Mouse (Mus musculus) midbrain, embryonic 10.5 days (tissue): ENCODE measurements around the gene Cd200r2. TPM values are rescaled to one million over a fixed set of nuclear protein-coding genes. Genes with fewer than 3 reads are reported as not detected.

ENCODE experiments used
- DNase-seq: peaks from one replicate; pipeline ENCODE4 v3.0.0-alpha.2; 2017; ENCODE audit warnings: low spot score
- H3K27ac ChIP-seq: fragments of 300-500 bp; sonication (generic); replicated peaks from 2 replicates; pipeline ENCODE4 v1.5.1; 2016; ENCODE audit warnings: mild to moderate bottlenecking
- H3K27me3 ChIP-seq: fragments of 300-500 bp; sonication (generic); 2 replicates; pipeline ENCODE4 v1.6.1; 2016; ENCODE audit warnings: low read depth, mild to moderate bottlenecking; ENCODE audit not compliant: poor library complexity, severe bottlenecking
- H3K36me3 ChIP-seq: fragments of 300-500 bp; sonication (generic); 2 replicates; pipeline ENCODE4 v1.6.1; 2016; ENCODE audit warnings: mild to moderate bottlenecking, moderate library complexity
- H3K4me1 ChIP-seq: fragments of 300-500 bp; sonication (generic); 2 replicates; pipeline ENCODE4 v1.6.1; 2016
- H3K4me3 ChIP-seq: fragments of 300-500 bp; sonication (generic); 2 replicates; pipeline ENCODE4 v1.5.1; 2016; ENCODE audit warnings: mild to moderate bottlenecking, moderate library complexity
- H3K9me3 ChIP-seq: fragments of 300-500 bp; sonication (generic); replicated peaks from 2 replicates; pipeline ENCODE4 v1.6.1; 2016; ENCODE audit warnings: mild to moderate bottlenecking
- WGBS: fragments of 180-500 bp; shearing (Covaris S2); methylation state at CpG from one replicate; pipeline ENCODE4 v1.1.7; 2016; 5-methylcytosine and 5-hydroxymethylcytosine counted together
- polyA plus RNA-seq: library from polyadenylated mRNA; unstranded; fragments of >200 nt; fragmentation: Nextera tagmentation; extraction: Ambion mirVana; gene quantifications from 2 replicates; pipeline ENCODE4 v1.2.1, GENCODE M21; 2016

Gene Cd200r2
- polyA plus RNA-seq, 1 experiment from 2014 or later: not detected

DNA sequence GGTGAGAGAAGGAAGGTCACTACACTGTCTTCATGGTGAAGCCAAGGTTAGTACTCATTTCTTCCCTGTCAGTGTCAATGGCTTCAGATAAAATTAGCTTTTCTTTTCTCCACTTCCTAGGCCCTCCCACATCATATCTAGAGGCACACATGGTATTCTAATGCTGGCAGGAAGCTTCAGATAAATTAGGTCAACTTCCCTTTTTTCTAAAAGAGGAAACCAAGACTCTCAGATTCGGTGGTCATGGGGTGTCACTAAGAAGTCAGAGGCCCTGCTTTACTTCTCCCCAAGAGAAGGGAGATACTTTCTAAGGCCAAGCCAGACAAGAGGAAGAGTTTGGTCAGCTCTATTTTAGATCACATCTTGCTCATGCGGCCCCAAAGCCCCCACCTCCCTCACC is 95.9 kb downstream of the Cd200r2 start:
- H3K9me3 ChIP-seq: no peaks in the 10 kb centered on the region
- 72% methylated on average over 2 of the region's 2 CpGs for WGBS
- no peak for DNase-seq
- no peaks in the 10 kb centered on the region for H3K27me3 ChIP-seq
- H3K27ac ChIP-seq: no peak overlapping the region
- H3K36me3 ChIP-seq: no peaks in the 10 kb centered on the region
- no peaks in the 10 kb centered on the region for H3K4me1 ChIP-seq
- no peak overlapping the region for H3K4me3 ChIP-seq

DNA sequence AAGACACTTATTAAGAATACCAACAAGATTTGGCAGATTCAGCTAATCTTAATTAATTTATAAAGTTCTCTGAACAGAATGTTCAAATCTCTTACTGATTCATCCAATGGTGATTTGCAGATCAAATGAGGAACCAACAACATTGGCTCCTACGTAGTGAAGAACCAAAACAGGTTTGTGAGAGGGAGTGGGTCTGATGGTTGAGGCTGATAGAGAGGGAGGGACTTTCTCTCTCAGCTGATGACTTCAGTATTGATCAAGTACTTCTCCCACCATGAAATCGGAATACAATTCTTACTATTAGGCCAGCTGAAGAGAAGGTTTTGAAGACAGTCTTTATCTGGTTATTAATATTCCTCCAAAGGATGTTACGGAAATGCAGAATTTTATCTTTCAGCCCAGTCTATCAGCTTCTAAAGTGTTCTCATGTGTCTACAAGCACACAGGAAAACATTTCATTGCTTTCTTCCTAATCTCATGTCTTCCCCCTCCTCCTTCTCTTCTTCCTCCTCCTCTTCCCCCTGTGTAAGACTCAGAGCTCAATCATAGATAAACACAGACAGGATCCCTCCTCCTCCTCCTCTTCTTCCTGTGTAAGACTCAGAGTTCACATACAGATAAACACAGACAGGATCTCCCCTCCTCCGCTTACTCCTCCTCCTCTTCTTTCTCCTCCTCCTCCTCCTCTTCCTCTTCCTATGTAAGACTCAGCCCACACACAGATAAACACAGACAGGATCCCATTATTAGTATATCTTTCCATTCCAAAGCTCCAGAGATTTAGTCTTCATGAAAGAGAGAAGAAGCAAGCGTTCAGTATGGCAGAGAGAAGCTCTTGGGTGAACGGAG is 97.9 kb downstream of the Cd200r2 start:
- no peaks in the 10 kb centered on the region for H3K4me1 ChIP-seq
- H3K27me3 ChIP-seq: no peaks in the 10 kb centered on the region
- no peak overlapping the region for H3K4me3 ChIP-seq
- WGBS: 89% methylated on average over 6 of the region's 6 CpGs
- no peak overlapping the region for H3K27ac ChIP-seq
- DNase-seq: no peak
- H3K36me3 ChIP-seq: no peaks in the 10 kb centered on the region
- no peaks in the 10 kb centered on the region for H3K9me3 ChIP-seq

DNA sequence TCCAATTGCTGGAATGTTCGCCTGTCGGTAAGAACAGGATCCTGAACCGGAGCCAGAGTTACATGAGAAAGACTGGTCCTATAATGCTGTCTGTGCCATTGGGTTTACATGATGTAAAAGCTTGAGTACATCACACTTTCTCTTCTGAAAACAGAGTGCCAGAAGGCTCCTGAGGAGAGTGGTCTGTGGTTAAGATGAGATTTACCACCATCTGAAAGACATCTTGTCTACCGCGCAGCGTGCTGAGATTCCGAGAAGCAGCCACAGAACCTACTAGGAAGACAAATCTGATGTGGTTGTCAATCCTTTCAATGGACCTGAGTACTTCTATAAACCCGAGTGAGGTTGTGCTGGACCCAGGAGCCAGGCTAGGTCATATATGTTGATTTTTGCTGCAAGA is 98.5 kb downstream of the Cd200r2 start:
- H3K27ac ChIP-seq: no peak overlapping the region
- DNase-seq: no peak
- no peaks in the 10 kb centered on the region for H3K36me3 ChIP-seq
- no peaks in the 10 kb centered on the region for H3K27me3 ChIP-seq
- H3K9me3 ChIP-seq: no peaks in the 10 kb centered on the region
- no peaks in the 10 kb centered on the region for H3K4me1 ChIP-seq
- H3K4me3 ChIP-seq: no peak overlapping the region
- 95% methylated on average over 8 of the region's 8 CpGs for WGBS

Other genes with a start within 250 kb of the Cd200r2 start
- gene Nepro, start 142.8 kb upstream of the Cd200r2 start, polyA plus RNA-seq: 11.3 and 14.0 TPM in 2 replicates
- 29.8 and 31.7 TPM in 2 replicates for gene Gtpbp8, start 120.7 kb upstream of the Cd200r2 start, polyA plus RNA-seq
- gene Cd200r1, start 101.4 kb upstream of the Cd200r2 start, polyA plus RNA-seq: 0.54 and 0.72 TPM in 2 replicates
- gene Cd200r4, start 55.4 kb upstream of the Cd200r2 start, polyA plus RNA-seq: 0.11 TPM in 1 of 2 replicates, not detected in the other
- gene Cd200r3, start 76.6 kb downstream of the Cd200r2 start, polyA plus RNA-seq: not detected in 2 replicates
- gene Ccdc80, start 226.3 kb downstream of the Cd200r2 start, polyA plus RNA-seq: 13.0 and 25.2 TPM in 2 replicates